Mouse (Mus musculus) cortical plate, adult 2 months (tissue): Measurements from ENCODE around the gene Mpv17l2. TPM values are rescaled to one million over a fixed set of nuclear protein-coding genes. Genes with fewer than 3 reads are reported as not detected.

Experiments used
- H3K27ac ChIP-seq: fragments of 200-500 bp; 2 replicates; pipeline ENCODE4 v1.5.1; 2012; ENCODE audit warnings: low read length, control low read depth, inconsistent platforms; ENCODE audit not compliant: insufficient read depth
- H3K4me1 ChIP-seq: fragments of 200-500 bp; 2 replicates; pipeline ENCODE4 v1.6.1; 2011; ENCODE audit warnings: low read length; ENCODE audit not compliant: control insufficient read depth, insufficient read depth
- H3K4me3 ChIP-seq: fragments of 200-500 bp; 2 replicates; pipeline ENCODE4 v1.5.1; 2011; ENCODE audit warnings: mild to moderate bottlenecking, low read length, control low read depth; ENCODE audit not compliant: insufficient read depth
- CTCF ChIP-seq: fragments of 200-500 bp; IDR thresholded peaks from 2 replicates; pipeline ENCODE4 v1.5.1; 2011; ENCODE audit warnings: mild to moderate bottlenecking, control low read depth, low read length; ENCODE audit not compliant: insufficient read depth; ENCODE audit errors: extremely low read depth
- POLR2A ChIP-seq: fragments of 200-500 bp; IDR thresholded peaks from 2 replicates; pipeline ENCODE4 v1.6.1; 2011; ENCODE audit warnings: mild to moderate bottlenecking, low read length, control low read depth; ENCODE audit not compliant: insufficient read depth; ENCODE audit errors: extremely low read depth
- polyA plus RNA-seq: library from polyadenylated mRNA; depleted of rRNA; stranded (reverse); fragments of >200 nt; gene quantifications from 2 replicates; pipeline ENCODE4 v1.2.3, GENCODE M21; 2012

Gene Mpv17l2
- polyA plus RNA-seq, 1 experiment = 59.2 TPM

DNA sequence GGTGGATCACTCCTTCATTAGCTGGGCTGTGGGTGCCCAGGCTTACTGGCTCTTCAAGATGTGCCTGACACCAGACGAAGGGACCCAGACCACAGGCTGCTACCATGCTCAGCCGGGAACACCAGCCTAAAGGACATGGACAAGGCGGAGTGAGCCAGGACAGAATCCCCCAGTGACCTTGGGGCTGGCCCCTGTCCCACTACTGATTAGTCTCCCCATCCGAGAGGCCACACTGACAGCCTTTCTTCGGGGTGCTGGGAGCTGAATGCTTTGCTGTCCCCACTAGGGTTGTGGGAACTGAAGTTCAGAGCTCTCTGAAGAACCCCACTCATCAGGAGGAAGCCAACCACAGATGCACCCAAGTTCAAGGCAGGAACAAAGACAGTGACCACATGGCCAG is 14.5 kb upstream of the Mpv17l2 start:
- peaks cover 8% of the 10 kb centered on the region; the same call in 1 of the 2 replicates for H3K4me1 ChIP-seq
- H3K27ac ChIP-seq = no peak overlapping the region
- no peak for TF ChIP-seq POLR2A
- no peak for TF ChIP-seq CTCF
- H3K4me3 ChIP-seq = peak overlapping the region; percentile 41

- Histone ChIP-seq H3K27ac (no peak overlapping the region), H3K4me1 (peaks cover 8% of the 10 kb centered on the region; the same call in 1 of the 2 replicates), H3K4me3 (no peak overlapping the region)
- TF ChIP-seq CTCF (no peak), POLR2A (no peak)
Observed at GRCm38 (mm10) chr8:70774740-70775139, 14.0 kb upstream of the Mpv17l2 start.

DNA sequence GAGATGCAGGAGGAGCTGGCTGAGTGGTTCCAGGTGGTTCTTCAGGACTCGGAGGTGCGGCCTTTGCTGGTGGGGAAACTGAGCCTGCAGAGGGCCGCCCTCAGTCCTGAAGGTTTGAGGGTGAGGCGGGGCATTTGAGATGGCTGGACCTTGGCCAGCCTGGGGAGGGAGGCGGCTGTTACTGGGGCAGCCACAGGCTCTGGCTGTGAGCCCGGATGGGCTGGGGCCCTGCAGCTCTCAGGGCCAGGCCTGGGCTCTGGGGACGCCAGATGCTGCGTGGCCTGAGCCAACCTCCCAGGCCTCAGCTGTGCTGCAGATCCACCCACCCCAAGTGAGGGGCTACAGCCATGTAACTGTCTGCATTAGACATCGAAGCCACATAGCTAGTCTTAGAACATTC is 13.1 kb upstream of the Mpv17l2 start:
- no peak overlapping the region for H3K4me3 ChIP-seq

DNA sequence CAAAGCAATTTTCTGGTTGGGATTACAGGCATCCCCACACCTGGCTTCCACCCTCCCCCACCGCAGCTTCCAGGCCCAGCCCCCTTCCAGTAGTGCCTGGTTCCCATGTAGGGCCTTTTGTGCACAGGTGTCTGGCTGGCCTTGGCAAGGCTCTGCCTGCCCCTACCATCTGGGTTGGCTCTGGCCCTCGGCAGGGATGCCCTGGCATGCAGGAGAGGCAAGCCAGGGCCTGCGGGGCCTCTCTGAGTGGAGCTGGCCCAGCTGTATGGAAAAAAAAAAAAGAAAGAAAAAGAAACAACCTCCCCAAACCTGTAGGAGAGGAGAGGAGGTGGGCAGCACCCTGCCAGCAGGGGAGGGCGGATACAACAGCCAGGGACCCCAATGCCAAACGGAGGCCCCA is 12.7 kb upstream of the Mpv17l2 start:
- peak overlapping the region; percentile 41; the same call in 1 of the 2 replicates for H3K27ac ChIP-seq
- H3K4me1 ChIP-seq = peaks cover 8% of the 10 kb centered on the region; the same call in 1 of the 2 replicates
- no peak overlapping the region for H3K4me3 ChIP-seq
- TF ChIP-seq CTCF (no peak), POLR2A (no peak)

More for the DNA sequence above, 13.1 kb upstream of the Mpv17l2 start:
- peak overlapping the region; percentile 41; the same call in 1 of the 2 replicates for H3K27ac ChIP-seq
- H3K4me1 ChIP-seq = peaks cover 8% of the 10 kb centered on the region; the same call in 1 of the 2 replicates
- no peak for TF ChIP-seq CTCF
- no peak for TF ChIP-seq POLR2A

- no peak overlapping the region for H3K27ac ChIP-seq
- H3K4me1 ChIP-seq = peaks cover 8% of the 10 kb centered on the region; the same call in 1 of the 2 replicates
- H3K4me3 ChIP-seq = no peak overlapping the region
- TF ChIP-seq POLR2A = no peak
- TF ChIP-seq CTCF = no peak
Observed at GRCm38 (mm10) chr8:70772890-70773289, 12.1 kb upstream of the Mpv17l2 start.

DNA sequence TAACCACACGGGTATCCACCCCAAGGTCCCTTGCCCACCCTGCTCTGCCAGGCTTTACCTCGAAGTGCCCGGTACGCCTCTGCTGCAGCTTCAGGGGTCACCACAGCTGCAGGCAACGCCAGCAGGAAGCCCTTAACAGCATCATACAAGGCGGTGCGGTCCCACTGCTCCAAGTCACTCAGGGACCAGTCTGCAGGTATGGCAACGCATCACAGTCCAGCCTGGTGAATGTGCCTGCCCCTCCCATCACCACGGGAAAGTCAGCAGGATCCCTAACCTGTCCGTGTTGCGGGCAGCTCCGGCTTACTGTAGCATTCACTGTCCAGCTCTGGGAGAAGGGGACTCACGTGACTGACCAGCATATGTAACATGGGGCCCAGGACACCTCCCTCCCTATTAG is 11.3 kb upstream of the Mpv17l2 start:
- no peak for TF ChIP-seq CTCF
- TF ChIP-seq POLR2A = no peak
- H3K4me3 ChIP-seq = no peak overlapping the region
- H3K4me1 ChIP-seq = peaks cover 8% of the 10 kb centered on the region; the same call in 1 of the 2 replicates
- H3K27ac ChIP-seq = no peak overlapping the region

DNA sequence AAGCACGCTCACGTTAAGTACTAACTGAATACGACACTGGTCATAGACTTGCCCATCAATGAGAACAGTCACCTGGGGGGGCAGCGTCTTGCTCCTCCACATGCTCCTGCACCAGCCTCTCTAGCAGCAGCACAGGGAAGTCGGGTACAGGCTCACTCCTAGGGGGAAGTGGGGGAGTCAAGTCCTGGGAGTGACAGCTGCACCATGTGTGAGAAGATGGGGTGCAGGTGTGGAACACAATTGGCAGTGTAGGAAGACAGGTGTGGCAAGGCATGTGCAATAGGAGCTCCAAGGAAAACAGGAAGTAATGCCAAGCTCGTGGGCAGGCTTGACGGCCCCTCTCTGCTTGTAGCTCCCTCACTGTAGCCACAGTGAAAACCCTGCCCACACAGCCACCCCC is 10.5 kb upstream of the Mpv17l2 start:
- no peak overlapping the region for H3K27ac ChIP-seq
- TF ChIP-seq POLR2A (no peak), CTCF (no peak)
- no peak overlapping the region for H3K4me3 ChIP-seq
- H3K4me1 ChIP-seq = peaks cover 10% of the 10 kb centered on the region

DNA sequence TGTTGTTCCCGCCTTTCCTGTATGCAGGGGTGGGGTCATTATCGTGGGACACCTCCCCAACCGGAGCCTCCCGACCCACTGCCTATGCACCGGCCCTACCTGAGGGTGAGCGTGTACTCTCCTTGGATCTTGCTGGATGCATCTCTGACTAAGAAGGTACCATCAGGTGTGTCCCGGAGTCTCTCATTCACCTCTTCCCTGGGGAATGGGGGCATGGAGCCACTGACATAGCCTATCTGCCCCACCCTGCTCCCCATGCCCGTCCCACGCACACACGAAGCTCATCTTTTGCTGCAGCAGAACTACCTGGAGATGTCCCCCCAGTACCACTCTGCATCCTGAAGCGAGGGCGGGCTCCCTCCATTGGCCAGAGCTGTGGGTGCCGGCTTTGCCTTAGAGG is 10.0 kb upstream of the Mpv17l2 start:
- Histone ChIP-seq H3K4me3 (no peak overlapping the region), H3K27ac (no peak overlapping the region), H3K4me1 (peaks cover 13% of the 10 kb centered on the region)
- TF ChIP-seq CTCF = no peak
- no peak for TF ChIP-seq POLR2A

- Histone ChIP-seq H3K4me3 (no peak overlapping the region), H3K4me1 (peaks cover 8% of the 10 kb centered on the region), H3K27ac (no peak overlapping the region)
- no peak for TF ChIP-seq POLR2A
- no peak for TF ChIP-seq CTCF
Observed at GRCm38 (mm10) chr8:70769858-70770257, 9.1 kb upstream of the Mpv17l2 start.

DNA sequence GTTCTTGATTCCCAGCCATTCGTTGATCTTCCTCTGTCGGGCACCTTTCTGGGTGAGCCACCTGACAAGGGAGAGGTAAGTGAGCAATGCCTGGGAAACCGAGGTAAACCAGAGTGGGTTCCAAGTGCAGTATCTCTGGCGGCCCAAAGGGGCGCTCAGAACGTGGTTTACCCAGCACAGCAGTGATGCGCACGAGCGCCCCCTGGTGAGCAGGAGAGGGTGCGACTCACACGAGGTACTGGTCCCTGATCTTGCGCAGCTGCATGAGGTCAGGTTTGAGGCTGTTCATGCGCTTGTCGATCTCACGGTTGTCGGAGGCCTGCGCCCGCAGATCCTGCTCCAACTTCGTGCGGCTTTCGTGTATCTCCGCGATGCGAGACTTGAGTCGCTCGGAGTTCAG is 8.6 kb upstream of the Mpv17l2 start:
- TF ChIP-seq POLR2A (no peak), CTCF (peak; percentile 100)

More for the DNA sequence above, 8.6 kb upstream of the Mpv17l2 start:
- Histone ChIP-seq H3K4me3 (no peak overlapping the region), H3K27ac (no peak overlapping the region), H3K4me1 (peaks cover 8% of the 10 kb centered on the region)
